Mouse (Mus musculus) lung, adult 2 months (tissue): ENCODE measurements around the gene Per1.

Experiments used
- CTCF ChIP-seq: fragments of 200-500 bp; IDR thresholded peaks from 2 replicates; pipeline ENCODE4 v1.5.1; 2011; ENCODE audit warnings: mild to moderate bottlenecking, low read length, control low read depth; ENCODE audit not compliant: insufficient read depth
- POLR2A ChIP-seq: fragments of 200-500 bp; IDR thresholded peaks from 2 replicates; pipeline ENCODE4 v1.6.1; 2011; ENCODE audit warnings: low read depth, mild to moderate bottlenecking, control low read depth, low read length, borderline replicate concordance; ENCODE audit errors: extremely low read depth

DNA sequence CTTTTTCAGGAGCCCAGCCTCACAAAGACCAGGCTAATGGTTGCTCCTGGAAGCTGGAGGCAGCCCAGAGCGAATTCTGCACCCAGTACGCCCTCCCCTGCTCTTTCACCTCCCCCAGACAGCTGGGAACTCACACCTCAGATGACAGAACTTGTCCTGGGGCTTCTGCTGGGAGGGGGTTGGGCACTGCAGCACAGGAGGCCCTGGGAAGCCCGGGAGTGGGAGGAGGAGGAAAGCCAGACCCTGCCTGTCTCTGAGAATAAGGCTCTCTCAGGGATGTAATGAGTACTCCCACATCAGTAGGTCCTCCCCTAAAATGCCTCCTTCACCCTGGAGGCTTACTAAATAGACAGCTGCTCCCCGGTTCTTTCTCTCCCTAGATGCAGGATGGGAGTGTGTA lies 7.9 kb upstream of the Per1 start:
- TF ChIP-seq CTCF: no peak
- no peak for TF ChIP-seq POLR2A
